Mouse (Mus musculus) cerebellum, adult 9-10 months (tissue): ENCODE data around the gene Polr1b.

ENCODE experiments used
- DNase-seq: peaks from one replicate; pipeline ENCODE4 v3.0.0; 2022

Polr1b gene

GRCm38 (mm10) chr2:129100784-129101310 lies at the start of gene Polr1b:
Polr1b (plus strand) TSS chr2:129100995.
- peak; percentile 95 for DNase-seq

GRCm38 (mm10) chr2:129052451-129052983 lies 48.3 kb upstream of the Polr1b start:
- no peak for DNase-seq

GRCm38 (mm10) chr2:129055741-129056140 lies 45.1 kb upstream of the Polr1b start:
- no peak for DNase-seq

DNA sequence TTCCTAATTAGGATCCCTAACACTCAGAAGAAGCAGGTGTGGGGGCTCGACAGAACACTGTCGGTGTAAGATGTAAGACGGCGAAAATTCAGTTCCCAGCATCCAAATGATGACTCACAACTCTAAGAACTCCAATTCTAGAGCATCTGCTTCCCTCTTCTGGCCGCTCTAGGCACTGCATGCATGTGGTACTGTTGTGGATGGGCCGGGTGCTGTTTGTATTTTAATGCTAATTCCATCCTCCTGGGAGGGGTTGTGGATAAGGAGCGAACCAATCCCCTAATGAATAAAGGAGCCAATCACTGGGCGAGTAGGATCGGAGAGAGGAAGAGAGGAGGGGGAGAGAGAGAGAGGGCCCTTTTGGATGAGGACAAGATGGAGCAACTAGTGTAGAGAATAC lies 44.2 kb upstream of the Polr1b start:
- no peak for DNase-seq

DNA sequence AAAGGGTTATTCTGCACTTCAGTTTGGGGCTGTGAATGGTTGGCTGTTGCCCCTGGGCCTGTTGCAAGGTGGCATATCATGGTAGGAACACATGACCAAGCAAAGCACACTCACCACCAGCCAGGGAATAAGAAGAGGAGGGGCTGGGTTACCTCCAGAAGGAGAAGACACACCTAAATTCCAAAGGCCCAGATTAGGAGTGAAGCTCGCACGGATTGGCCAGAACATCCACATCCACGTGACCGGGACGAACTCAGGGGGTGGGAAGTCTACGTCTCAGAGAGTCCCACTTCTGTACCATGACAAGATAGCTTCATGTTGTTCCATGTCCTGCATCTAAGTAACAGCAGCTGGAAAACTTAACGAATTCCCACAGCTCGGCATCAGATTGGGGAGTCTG lies 43.5 kb upstream of the Polr1b start:
- no peak for DNase-seq

- no peak for DNase-seq
These were observed 42.9 kb upstream of the Polr1b start for GRCm38 (mm10) chr2:129057920-129058361.

GRCm38 (mm10) chr2:129061456-129062059 lies 39.2 kb upstream of the Polr1b start:
- DNase-seq = no peak

DNA sequence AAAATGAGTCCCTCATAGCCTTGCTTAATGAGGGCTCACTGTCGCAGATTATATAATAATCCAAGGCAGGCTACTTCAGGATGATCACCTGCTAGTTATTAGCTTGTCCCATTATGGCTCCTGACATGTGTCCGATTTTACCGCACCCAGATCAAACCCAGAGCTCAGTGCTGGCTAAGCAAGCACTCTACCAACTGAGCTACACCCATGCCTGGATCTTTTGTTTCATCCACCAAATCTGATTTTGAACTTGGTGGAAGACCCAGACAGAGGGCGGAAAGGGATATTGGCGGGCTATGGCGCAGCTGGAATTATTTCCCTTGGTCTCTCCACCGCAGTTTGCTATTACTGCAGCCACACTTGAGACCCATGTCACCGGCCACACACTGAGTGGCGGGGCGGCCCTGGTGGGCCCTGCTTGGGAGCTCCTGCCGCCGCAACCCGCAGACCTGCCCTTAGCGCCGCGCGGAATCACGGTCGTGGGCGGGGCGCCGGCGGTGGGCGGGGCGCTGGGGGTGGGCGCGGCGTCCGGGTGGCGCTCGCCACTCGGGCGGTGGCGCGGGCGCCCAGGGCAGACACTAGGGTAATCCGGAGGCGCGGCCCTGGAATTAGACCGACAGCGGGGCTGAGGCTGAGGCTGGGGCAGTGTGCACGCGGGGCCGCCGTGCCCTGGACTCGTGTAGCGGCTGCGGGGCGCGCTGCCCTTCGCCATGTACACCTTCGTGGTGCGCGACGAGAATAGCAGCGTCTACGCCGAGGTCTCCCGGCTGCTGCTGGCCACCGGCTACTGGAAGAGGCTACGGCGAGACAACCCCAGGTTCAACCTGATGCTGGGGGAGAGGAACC lies 35.1 kb upstream of the Polr1b start, which contains the start of gene Ttl:
Gene Ttl, plus strand, starts transcription at position 506 of the 846 bp plus-strand sequence.
- DNase-seq = peak; percentile 76

- peak; percentile 59 for DNase-seq
These were observed 34.5 kb upstream of the Polr1b start for GRCm38 (mm10) chr2:129066326-129066725.

GRCm38 (mm10) chr2:129070296-129070695 lies 30.5 kb upstream of the Polr1b start:
- DNase-seq = no peak

DNA sequence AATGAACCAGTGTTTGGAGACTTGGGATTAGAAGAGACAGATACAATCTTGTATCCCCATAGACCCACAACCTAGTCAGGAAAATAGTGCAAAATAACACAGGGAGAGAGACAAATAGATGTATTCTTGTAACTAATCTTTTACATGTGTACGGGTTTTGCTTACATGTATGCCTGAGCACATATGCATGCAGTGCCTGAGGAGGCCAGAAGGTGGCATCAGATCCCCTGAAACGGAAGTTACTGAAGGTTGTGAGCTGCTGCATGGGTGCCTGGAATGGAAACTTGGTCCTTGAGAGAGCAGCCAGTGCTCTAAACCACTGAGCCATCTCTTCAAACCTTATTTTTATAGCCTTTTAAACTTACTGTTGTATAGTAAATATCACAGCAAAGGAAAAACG lies 22.5 kb upstream of the Polr1b start:
- DNase-seq = no peak

DNA sequence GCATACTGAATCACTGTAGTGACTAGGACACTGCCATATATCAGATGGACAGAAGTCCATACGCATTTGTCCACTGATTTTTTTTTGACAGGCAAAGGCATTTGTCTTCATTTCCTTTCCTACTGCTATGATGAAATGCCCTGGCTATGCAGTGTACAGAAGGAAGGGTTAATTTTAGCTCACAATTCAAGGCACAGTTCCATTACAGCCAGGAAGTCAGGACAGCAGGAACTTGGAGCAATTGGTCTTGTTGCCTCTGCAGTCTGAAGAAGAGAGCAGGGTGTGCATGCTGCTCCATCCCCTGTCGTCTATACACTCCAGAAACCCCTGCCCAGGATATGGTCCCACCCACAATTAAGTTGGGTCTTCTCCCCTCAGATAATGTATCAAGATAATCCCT lies 21.6 kb upstream of the Polr1b start:
- DNase-seq = no peak

- DNase-seq = no peak
These were observed 19.7 kb upstream of the Polr1b start for GRCm38 (mm10) chr2:129081097-129081496.

DNA sequence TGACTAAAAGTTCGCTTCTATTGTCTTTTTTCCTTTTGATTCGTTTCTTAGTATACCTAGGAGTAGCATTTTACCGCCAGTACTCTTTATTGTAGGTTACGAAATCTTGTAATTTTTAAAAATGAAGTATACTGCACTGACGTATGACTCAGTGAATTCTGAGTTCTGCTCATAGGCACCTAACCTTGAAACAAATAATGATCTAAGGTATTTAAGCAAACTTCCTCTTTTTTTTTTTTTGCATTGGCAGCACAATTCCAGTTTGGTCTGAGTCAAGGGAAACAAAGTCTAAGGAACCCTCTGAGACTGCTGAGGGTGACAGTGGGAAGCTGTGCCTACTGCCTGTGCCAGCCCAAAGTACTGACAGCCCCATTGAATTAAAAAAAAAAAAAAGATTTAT lies 17.3 kb upstream of the Polr1b start:
- no peak for DNase-seq

GRCm38 (mm10) chr2:129084959-129085358 lies 15.8 kb upstream of the Polr1b start:
- peak; percentile 61 for DNase-seq

DNA sequence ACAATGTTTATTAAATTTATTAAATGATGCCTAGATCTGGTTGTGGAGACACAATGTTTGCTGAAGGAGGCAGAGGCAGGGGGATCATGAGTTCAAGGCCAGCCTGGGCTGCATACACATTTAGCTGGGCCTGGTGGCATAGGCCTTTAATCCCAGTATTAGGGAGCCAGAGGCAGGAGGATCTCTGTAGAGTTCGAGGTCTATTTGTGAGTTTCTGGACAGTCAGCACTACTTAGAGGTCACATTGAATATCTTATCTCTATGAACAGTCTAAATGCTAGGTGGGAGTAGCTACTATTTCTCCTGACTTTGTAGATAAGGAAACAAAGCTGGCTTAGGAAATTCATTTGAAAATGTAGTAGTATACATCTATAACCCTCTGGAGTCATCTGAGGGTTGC lies 13.3 kb upstream of the Polr1b start:
- DNase-seq = no peak

DNA sequence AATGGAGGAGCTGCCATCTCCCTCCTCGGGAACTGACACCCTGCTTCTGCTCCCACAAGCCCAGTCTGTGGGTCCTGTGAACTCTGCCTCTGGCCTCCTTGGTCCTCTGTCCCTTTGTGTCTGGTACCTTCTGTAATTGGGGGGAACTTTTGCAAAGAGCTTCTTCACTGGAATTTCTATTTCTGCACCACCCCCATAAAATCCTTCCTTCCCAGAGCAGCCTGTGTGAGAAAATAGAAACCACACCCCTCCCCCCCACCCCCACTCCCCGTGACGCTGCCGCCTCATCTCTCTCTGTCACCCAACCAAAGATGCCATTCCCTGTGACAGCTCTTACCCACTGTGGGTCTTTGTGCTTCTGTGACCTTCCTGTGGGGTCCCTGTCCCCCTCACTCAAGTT lies 10.4 kb upstream of the Polr1b start:
- DNase-seq = no peak

- DNase-seq = no peak
These were observed 8.0 kb upstream of the Polr1b start for GRCm38 (mm10) chr2:129092810-129093209.

DNA sequence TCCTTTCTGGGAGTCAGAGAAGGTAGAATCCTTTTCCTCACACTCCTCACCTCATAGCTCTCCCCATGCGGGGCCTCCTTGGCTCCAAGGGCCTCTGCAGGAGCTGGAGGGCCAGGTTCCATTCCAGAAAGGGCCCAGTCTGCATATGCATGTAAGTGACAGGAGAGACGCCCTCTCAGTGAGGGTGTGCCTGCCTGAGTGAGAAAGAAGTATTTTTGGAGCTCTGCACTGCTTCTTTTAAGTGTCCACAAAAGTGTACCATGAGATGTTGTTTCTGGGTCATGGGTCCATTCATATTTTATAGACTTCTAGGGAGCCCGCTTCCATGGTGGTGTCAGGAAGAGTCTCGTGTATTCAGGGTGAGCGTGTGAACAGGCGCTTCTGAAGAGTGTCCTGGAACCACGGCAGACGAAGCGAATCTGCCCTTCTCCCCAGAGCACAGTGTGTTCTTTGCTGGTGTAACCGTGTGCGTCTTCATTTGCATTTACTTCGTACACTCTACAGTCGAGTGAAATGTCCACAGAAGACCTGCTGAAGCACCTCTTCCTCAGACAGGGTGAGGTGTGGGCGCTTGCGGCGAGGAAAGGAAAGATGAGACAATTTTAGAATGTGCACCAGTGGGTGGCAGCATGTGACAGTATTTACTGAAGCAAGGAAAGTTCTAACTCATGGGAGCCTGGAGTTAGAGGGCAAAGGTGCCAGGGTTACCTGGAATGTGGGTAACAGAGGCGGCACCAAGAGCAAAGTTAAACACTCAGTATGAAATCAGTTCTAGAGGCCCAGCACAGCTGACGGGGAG lies 6.7 kb upstream of the Polr1b start:
- no peak for DNase-seq

DNA sequence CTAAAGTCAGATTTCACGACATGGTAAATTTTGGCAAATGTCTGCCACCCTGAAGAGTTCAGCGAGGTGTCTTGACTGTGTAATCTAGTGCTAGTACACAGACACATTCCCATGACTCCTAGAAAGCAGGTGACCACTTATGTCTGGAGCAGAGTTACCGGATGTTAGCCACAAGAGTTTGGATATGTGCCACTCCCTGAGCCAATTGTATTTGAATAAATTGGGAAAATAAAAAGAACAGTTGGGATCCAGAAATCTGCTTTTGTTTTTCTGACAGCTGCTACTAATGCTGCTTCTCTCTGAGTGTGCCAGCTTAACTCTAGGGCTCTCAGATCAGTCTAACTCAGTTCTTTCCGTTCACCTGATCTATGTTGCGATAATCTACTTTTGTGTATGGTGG lies 12.1 kb downstream of the Polr1b start:
- no peak for DNase-seq

- no peak for DNase-seq
These were observed 15.0 kb downstream of the Polr1b start for GRCm38 (mm10) chr2:129115706-129116367.

- DNase-seq = no peak
These were observed 15.6 kb downstream of the Polr1b start for GRCm38 (mm10) chr2:129116368-129116739.
